Mouse (Mus musculus) small intestine, adult 2 months (tissue): ENCODE data around the gene Wdsub1. TPM values are rescaled to one million over a fixed set of nuclear protein-coding genes. Genes with fewer than 3 reads are reported as not detected.

Source experiments
- H3K27ac ChIP-seq: fragments of 200-500 bp; 2 replicates; pipeline ENCODE4 v1.5.1; 2012; ENCODE audit warnings: low read depth, low read length, control low read depth, inconsistent platforms; ENCODE audit not compliant: insufficient read depth
- H3K27me3 ChIP-seq: fragments of 200-500 bp; 2 replicates; pipeline ENCODE4 v1.6.1; 2012; ENCODE audit warnings: mild to moderate bottlenecking, moderate library complexity, low read length, inconsistent platforms; ENCODE audit not compliant: control insufficient read depth, insufficient read depth
- H3K36me3 ChIP-seq: fragments of 200-500 bp; 2 replicates; pipeline ENCODE4 v1.6.1; 2012; ENCODE audit warnings: mild to moderate bottlenecking, low read length, control low read depth, inconsistent platforms; ENCODE audit not compliant: control insufficient read depth, insufficient read depth
- H3K4me1 ChIP-seq: fragments of 200-500 bp; 2 replicates; pipeline ENCODE4 v1.6.1; 2012; ENCODE audit warnings: low read length, inconsistent platforms, mixed read lengths; ENCODE audit not compliant: control insufficient read depth, insufficient read depth, insufficient read length
- H3K4me3 ChIP-seq: fragments of 200-500 bp; 2 replicates; pipeline ENCODE4 v1.5.1; 2012; ENCODE audit warnings: low read depth, mild to moderate bottlenecking, control low read depth, inconsistent platforms, low read length, moderate library complexity
- CTCF ChIP-seq: fragments of 200-500 bp; IDR thresholded peaks from 2 replicates; pipeline ENCODE4 v1.5.1; 2012; ENCODE audit warnings: low read depth, mild to moderate bottlenecking, control low read depth, inconsistent platforms, low read length, moderate library complexity, mixed read lengths; ENCODE audit not compliant: insufficient replicate concordance, insufficient read length; ENCODE audit errors: extremely low read depth
- POLR2A ChIP-seq: fragments of 200-500 bp; IDR thresholded peaks from 2 replicates; pipeline ENCODE4 v1.6.1; 2012; ENCODE audit warnings: low read depth, mild to moderate bottlenecking, control low read depth, inconsistent platforms, low read length, moderate library complexity
- WGBS: fragments of 180-500 bp; shearing (Covaris S2); methylation state at CpG from one replicate; pipeline ENCODE4 v1.1.7; 2018; 5-methylcytosine and 5-hydroxymethylcytosine counted together
- polyA plus RNA-seq: library from polyadenylated mRNA; depleted of rRNA; stranded (reverse); fragments of >200 nt; gene quantifications from 2 replicates; pipeline ENCODE4 v1.2.3, GENCODE M21; 2012

The Wdsub1 gene
- polyA plus RNA-seq, 1 experiment, result 30.4 TPM

DNA sequence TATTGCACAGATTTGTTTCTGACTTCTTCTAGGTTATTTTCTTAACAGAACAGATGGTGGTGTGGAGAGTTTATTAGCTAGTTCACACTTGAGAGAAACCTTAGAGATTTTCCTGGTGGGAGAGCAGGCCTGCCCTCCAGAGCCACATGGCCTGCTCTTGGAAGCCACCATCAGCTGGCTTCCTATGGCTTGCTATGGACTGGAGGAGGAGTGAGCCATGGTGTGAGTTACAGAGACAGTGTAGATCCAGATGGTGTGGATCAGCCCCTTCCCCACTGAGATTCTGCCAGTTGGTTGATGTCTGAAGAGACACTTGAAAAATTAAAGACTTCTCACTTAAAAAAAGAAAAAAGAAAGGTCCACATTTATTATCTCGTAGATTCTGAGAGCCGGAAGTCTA is 61.3 kb downstream of the Wdsub1 start:
- 93% methylated on average over 2 of the region's 2 CpGs for WGBS
- H3K36me3 ChIP-seq, result peaks cover 34% of the 10 kb centered on the region
- H3K27ac ChIP-seq, result no peak overlapping the region
- TF ChIP-seq CTCF (no peak), POLR2A (no peak)
- H3K27me3 ChIP-seq, result no peaks in the 10 kb centered on the region
- H3K4me1 ChIP-seq, result no peaks in the 10 kb centered on the region
- no peak overlapping the region for H3K4me3 ChIP-seq

DNA sequence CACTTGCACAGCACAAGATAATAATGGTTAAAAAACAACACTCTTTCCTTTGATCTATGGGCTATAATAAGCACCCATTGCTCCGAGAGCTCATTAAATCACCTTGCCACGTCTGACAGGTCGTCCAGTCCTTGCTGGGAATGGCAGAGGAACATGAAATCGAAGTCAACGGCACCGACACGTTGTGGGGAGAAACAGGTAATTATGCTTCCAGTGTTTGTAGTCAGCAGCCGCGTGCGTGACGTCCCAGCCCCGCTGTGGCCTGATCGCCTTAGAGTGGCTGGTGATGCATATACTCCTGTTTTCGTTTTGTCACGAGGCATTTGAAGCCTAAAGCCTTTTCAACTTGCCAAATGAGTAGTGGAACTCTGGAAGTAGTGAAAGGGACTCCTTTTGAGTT is 62.3 kb downstream of the Wdsub1 start:
- H3K4me3 ChIP-seq, result no peak overlapping the region
- H3K27me3 ChIP-seq, result no peaks in the 10 kb centered on the region
- WGBS, result 94% methylated on average over 15 of the region's 15 CpGs
- H3K36me3 ChIP-seq, result peaks cover 38% of the 10 kb centered on the region
- H3K27ac ChIP-seq, result no peak overlapping the region
- no peak for TF ChIP-seq CTCF
- TF ChIP-seq POLR2A, result no peak
- H3K4me1 ChIP-seq, result no peaks in the 10 kb centered on the region

DNA sequence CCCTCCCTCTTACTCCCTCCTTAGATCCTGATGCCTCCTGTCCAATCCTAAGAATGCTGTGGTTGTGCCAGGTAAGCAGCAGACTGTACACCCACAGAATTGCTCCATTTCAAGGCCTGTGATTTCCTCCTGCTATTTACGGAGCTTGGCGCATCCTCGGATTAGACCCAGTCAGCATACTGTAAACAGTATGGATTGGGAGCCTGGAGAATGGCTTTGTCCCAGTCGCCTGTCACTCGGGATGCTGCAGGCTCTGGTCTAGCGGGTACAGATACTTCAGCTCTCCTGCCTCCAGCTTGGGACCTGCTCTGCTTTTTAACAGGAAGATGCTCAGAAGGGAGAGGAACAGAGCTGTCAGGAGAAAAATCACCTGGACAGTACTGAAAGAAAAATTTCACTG is 63.0 kb downstream of the Wdsub1 start:
- H3K36me3 ChIP-seq, result peaks cover 42% of the 10 kb centered on the region

DNA sequence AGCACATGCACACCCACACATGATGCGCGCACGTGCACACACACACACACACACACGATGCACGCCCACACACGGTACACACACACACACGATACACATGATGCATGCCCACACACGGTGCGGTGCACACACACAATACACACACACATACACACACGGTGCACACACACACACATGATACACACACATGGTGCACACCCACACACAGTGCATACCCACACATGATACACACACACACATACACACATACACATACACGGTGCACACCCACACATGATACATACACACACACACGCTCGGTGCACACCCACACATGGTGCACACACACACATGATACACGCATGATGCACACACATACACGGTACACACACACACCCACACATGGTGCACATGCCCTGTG is 63.7 kb downstream of the Wdsub1 start:
- 97% methylated on average over 15 of the region's 15 CpGs for WGBS
- H3K36me3 ChIP-seq, result peaks cover 38% of the 10 kb centered on the region

More for the DNA sequence above, 63.0 kb downstream of the Wdsub1 start:
- no peak for TF ChIP-seq POLR2A
- WGBS, result 90% methylated on average over 6 of the region's 6 CpGs
- H3K27me3 ChIP-seq, result no peaks in the 10 kb centered on the region
- no peak overlapping the region for H3K4me3 ChIP-seq
- no peaks in the 10 kb centered on the region for H3K4me1 ChIP-seq
- no peak overlapping the region for H3K27ac ChIP-seq

DNA sequence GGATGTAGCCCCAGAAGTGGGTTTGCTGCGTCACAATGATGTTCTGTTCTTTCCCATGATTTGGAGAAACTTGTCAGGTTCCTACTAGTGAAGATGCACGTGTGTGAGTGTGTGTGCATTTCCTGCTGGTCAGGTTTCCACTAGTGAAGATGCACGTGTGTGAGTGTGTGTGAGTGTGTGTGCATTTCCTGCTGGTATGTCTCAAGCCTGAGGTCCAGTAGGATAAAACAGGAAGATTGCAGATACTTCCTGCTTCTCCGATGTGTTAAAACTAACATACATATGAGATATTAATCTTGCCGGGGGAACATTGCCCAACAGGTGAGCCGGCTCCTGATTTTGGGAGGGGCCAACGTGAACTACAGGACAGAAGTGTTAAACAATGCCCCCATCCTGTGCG is 67.4 kb downstream of the Wdsub1 start:
- no peak overlapping the region for H3K4me3 ChIP-seq
- no peak overlapping the region for H3K27ac ChIP-seq
- TF ChIP-seq POLR2A (no peak), CTCF (no peak)
- no peaks in the 10 kb centered on the region for H3K4me1 ChIP-seq
- no peaks in the 10 kb centered on the region for H3K27me3 ChIP-seq
- peaks cover 32% of the 10 kb centered on the region for H3K36me3 ChIP-seq
- 71% methylated on average over 8 of the region's 8 CpGs for WGBS

More for the DNA sequence above, 63.7 kb downstream of the Wdsub1 start:
- Histone ChIP-seq H3K27me3 (no peaks in the 10 kb centered on the region), H3K4me1 (no peaks in the 10 kb centered on the region), H3K4me3 (no peak overlapping the region), H3K27ac (no peak overlapping the region)
- TF ChIP-seq POLR2A (no peak), CTCF (no peak)

DNA sequence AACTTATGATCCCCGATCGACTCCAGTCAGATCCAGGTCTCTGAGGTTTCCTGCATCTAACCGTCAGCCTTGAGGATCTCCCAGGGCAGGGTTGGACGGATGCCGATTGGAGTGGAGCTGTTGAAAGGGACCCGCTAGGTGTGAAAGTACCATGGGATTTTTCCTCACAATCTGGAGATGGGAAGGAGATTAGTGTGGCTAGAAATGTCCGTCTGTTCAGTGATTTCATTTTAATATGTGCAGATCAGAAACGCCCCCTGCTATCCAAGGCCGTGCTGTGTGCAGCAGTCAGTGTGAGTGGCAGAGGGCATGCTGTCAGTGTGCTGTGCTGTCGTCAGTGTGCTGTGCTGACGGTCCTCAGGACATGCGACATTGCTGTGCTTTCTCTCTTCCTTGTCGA is 68.9 kb downstream of the Wdsub1 start:
- H3K36me3 ChIP-seq, result peaks cover 26% of the 10 kb centered on the region

DNA sequence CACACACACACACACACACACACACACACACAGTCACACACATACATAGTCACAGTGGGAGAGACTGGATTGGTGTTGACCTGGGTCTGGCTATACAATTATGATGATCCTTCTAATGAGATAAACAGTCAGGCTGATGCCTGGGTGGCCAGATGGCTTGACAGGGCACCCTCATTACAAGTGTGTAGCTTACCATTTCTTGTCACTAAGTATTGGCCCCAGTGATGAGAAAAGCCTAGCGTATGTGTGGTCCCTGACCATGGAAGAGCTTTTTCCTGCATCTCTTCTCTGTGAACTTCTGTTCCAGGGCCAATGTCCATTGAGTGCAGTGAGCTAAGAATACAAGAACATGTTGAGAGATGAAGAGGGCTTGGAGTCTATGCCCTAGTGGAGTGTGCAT is 69.8 kb downstream of the Wdsub1 start:
- TF ChIP-seq CTCF (no peak), POLR2A (no peak)
- Histone ChIP-seq H3K36me3 (peaks cover 26% of the 10 kb centered on the region), H3K27me3 (no peaks in the 10 kb centered on the region), H3K27ac (no peak overlapping the region), H3K4me1 (no peaks in the 10 kb centered on the region), H3K4me3 (no peak overlapping the region)
- WGBS, result 94% methylated on average over 1 of the region's 1 CpGs

More for the DNA sequence above, 68.9 kb downstream of the Wdsub1 start:
- Histone ChIP-seq H3K27ac (no peak overlapping the region), H3K4me1 (no peaks in the 10 kb centered on the region), H3K27me3 (no peaks in the 10 kb centered on the region), H3K4me3 (no peak overlapping the region)
- WGBS, result 92% methylated on average over 13 of the region's 13 CpGs
- TF ChIP-seq CTCF, result no peak
- TF ChIP-seq POLR2A, result no peak

DNA sequence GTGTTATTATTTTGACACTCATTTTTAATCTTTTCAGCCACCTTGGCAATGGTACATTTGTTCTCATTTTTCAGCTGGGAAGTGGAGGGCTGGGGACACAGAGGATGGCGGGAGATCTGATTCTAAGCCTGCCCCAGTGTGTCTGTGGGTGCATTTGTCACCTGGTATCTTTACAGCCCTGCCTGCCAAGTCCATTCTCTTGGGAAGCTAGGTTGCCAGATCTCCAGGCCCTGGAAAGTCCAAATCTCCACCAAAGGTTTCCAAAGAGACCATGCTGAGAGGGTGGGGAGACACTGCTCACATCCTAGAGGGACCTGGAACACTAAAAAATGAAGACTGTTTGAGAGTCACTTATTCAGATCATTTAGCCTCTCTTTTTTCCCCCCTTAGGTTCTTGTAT is 71.1 kb downstream of the Wdsub1 start:
- no peak for TF ChIP-seq CTCF
- no peak for TF ChIP-seq POLR2A
- H3K4me1 ChIP-seq, result no peaks in the 10 kb centered on the region
- peaks cover 25% of the 10 kb centered on the region for H3K36me3 ChIP-seq
- WGBS, result 88% methylated on average over 1 of the region's 1 CpGs
- no peak overlapping the region for H3K27ac ChIP-seq
- no peak overlapping the region for H3K4me3 ChIP-seq
- H3K27me3 ChIP-seq, result no peaks in the 10 kb centered on the region
